Mouse (Mus musculus) heart, adult 8-10 months (tissue): Measurements from ENCODE around the gene Sipa1l1. TPM values are rescaled to one million over a fixed set of nuclear protein-coding genes. Genes with fewer than 3 reads are reported as not detected.

Experiments
- DNase-seq: peaks from one replicate; pipeline ENCODE4 v3.0.0; 2022; ENCODE audit warnings: low spot score
- total RNA-seq, 4 experiments: library from RNA; stranded (reverse); gene quantifications; 2 replicates each; pipeline ENCODE4 v1.2.4; 2022

Gene Sipa1l1
- total RNA-seq, 4 experiments from 2014 or later = 8.3 to 11.1 (median 9.4) TPM

DNA sequence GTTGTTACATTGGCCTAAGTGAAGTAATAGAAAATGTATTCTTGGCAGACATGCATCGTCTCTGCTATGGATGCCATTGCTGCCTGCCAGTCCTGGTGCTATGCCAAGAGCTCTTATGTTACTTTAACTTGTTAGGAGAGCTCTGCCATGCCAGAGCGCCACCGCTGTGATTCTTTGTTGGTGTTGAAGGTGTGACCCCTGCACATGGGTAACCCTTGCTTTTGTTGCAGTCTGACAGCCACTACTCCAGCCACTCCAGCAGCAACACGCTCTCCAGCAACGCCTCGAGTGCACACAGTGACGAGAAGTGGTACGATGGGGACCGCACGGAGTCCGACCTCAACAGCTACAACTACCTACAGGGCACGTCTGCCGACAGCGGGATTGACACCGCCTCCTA, 255.7 kb downstream of the Sipa1l1 start:
- DNase-seq = no peak

DNA sequence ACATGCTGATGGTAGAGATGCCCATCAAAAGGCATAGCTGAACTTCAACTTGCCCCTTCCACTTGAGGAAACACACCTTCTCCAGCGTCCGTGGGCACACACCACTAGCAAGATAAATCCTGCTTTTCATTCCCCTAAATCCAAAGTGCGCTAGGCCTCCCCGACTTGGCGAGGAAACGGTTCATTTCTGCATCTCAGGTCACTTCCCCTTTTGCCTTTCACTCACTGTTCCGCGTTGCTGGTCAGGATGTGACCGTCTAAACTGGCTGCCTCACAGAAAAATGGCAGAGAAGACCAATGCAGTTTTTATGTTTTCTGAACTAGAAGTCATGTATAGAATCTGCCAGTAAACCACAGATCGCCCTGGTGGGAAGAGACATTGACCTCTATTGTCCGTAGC, 256.7 kb downstream of the Sipa1l1 start:
- no peak for DNase-seq

- peak; percentile 37 for DNase-seq
These were observed 258.3 kb downstream of the Sipa1l1 start for GRCm38 (mm10) chr12:82427416-82427815.

- DNase-seq = no peak
These were observed 259.3 kb downstream of the Sipa1l1 start for GRCm38 (mm10) chr12:82428466-82428865.

DNA sequence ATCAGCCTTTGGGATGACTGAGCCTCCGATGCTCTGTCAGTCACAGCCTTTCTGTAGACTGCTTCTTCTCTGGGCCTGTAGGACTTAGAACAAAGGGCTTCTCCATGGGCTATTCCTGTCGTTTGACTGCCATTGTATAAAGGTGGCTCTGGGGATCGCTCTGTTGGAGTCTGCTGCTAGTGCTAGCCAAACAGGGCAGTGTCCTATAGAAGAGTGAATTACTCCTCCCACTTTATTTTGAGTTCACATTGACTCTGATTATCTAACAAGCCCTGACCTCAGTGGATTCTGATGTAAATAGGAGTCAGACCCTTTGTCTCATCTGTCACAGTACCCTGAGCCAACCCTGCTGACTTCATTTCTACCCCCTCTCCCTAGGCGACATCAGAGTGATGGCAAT, 264.2 kb downstream of the Sipa1l1 start:
- DNase-seq = no peak

- DNase-seq = no peak
These were observed 265.5 kb downstream of the Sipa1l1 start for GRCm38 (mm10) chr12:82434591-82434990.

DNA sequence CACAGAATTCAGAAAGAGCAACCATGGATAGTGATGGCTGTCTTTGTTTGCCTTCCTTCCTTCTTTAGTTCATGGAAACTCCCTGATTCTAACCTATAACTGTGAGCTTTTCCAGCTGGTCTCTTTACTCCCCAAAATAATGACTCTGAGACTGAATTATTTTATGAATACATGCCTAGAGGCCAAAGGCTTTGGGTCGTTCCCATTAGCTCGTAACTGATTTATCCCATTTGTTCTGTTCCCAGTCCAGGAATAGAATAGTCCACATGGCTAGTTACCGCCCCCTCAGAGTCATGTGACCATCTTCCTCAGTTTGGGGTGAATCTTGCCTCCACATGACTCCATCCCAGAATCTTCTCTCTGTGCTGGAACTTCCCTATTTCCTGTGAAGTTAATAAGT, 272.4 kb downstream of the Sipa1l1 start:
- no peak for DNase-seq

DNA sequence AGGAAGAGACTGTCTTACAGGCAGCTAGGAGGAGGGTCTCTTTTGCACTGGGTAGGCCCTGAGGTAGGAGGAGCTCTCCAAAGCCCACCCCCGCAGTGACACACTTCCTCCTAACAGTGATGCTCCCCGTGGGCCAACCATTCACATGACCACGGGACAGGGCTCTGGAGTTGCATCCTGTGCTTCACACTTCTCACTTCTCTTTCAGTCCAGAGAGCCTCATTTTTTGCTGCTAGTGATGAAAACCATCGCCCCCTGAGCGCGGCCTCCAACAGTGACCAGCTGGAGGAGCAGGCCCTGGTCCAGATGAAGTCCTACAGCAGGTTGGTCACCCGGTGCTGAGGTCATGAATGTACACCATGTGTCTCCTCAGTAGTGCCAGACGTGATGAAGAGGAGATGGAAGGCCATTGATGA, 277.5 kb downstream of the Sipa1l1 start:
- DNase-seq = no peak

DNA sequence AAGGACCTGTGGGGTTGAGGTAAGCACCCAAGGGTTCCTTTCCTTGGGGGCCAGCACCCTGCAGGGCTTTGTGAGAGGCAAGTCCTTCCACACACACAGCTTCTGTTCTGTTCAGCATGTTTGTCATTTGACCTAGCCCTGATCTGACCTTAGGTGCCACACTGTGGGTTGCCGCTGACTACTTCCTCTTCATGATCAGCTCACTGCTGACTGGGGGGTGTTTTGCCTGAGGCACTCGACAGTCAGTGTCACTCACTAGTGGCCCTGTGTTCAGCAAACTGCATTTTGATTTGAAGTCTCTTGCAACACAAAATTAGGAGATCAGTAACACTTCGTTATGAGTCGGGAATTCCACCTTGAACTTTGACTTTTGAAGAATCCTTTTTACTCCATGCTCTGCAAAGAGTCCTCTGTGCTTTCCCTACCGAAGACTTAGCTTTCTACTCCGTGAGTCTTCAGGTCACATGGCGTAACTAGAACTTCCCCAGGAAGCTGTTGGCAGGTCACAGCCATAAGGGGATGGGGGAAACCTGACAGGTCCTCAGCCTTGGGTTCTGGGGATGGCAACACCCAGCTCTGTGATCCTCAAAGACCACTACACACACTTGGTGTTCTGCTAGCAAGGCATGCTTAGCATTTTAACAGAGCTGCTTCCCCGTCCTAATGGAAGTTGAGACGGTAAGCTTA, 279.2 kb downstream of the Sipa1l1 start:
- no peak for DNase-seq

DNA sequence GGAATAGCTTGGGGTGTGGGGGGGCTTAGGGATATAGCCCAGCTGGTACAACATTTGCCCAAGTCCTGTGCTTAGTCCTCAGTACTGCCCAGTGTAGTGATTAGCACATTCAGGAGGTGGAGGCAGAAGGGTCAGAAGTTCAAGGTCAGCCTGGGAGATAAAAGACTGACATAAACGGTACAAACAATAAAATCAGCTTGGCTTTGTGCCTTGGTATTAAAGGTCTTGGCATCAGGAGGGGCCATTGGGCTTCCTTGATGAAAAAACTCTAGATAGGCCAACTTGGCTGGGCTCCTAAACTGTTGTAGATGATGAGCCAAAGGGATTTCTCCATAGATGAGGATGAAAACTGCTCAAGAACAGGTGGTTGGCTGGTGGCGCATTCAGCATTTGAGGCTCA, 283.3 kb downstream of the Sipa1l1 start:
- no peak for DNase-seq

DNA sequence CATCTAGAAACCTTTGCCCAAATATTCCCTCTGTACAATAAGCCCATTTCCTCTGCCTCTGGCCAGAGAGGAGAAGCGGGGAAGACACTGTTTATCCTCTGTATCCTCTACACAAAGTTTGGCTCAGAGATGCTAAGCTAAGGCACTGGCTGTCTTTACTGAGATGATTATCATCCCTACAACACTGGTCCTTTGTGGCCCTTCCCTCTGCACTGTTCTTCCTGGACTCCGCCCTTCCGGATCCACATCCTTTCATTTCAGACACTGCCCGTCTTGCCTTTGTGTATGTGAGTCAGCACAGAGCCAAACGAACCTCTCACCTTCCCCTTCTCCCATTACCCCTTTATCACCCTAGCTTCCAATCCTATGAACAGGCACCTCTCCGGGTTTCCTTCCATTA, 285.3 kb downstream of the Sipa1l1 start:
- no peak for DNase-seq

- no peak for DNase-seq
These were observed 286.7 kb downstream of the Sipa1l1 start for GRCm38 (mm10) chr12:82455700-82456413.

GRCm38 (mm10) chr12:82456414-82456805, 287.3 kb downstream of the Sipa1l1 start:
- no peak for DNase-seq

DNA sequence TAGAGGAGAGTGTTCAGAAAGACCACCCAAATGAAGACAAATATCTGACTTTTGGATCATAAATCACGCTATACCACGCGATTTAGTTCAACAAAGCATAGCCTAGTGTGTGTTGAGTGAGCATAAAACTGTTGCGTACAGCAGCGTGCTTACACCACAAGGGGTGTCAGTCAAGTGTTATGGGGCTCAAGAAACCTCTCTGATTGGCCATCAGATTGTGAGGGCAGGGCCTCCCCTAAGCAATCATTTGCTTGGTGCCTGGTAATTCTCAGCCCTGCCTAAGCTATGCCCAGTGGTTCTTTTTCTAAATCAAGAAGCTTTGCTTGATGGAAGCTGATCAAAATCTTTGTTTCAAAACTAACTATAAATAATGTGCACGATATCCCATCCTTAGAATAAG, 288.5 kb downstream of the Sipa1l1 start:
- DNase-seq = no peak

GRCm38 (mm10) chr12:82458017-82458416, 288.9 kb downstream of the Sipa1l1 start:
- no peak for DNase-seq

GRCm38 (mm10) chr12:82467234-82467633, 298.1 kb downstream of the Sipa1l1 start:
- no peak for DNase-seq

DNA sequence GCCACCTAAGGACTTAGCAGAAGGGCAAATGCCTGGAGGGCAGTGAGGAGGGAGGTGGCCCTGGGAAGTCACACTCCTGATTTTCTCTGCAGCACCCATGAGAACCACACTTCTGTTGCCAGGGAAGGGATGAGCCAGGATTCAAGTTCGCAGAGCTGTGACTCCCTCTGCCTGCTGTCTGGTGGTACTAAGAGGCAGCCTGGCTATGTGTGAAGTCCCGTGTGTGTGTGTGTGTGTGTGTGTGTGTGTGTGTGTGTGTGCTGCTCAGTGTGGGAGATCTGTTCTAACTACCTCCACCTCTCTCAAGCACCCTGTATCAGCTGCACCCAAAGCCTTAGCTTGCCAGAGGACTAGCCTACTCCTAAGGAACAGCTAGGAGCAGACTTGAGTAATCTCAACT, 298.5 kb downstream of the Sipa1l1 start:
- no peak for DNase-seq

DNA sequence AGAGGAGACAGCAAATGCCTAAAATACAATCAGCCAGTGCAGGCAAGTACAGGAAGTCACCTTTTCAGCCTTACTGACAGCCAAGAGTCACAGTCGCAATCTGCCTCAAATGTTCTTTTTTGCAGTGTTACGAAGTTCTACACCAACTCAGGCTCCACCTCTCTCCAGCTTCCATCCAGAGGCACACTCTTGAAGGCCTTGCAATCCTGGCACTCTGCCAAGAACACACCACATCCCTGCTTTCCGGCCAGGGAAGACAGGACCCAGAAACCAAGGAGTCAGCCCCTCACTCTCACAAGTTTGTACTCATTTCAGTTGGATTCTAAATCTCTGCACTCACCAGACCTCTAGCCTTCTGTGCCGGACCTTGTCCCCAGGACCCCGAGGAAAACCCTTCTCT, 299.3 kb downstream of the Sipa1l1 start:
- DNase-seq = no peak

DNA sequence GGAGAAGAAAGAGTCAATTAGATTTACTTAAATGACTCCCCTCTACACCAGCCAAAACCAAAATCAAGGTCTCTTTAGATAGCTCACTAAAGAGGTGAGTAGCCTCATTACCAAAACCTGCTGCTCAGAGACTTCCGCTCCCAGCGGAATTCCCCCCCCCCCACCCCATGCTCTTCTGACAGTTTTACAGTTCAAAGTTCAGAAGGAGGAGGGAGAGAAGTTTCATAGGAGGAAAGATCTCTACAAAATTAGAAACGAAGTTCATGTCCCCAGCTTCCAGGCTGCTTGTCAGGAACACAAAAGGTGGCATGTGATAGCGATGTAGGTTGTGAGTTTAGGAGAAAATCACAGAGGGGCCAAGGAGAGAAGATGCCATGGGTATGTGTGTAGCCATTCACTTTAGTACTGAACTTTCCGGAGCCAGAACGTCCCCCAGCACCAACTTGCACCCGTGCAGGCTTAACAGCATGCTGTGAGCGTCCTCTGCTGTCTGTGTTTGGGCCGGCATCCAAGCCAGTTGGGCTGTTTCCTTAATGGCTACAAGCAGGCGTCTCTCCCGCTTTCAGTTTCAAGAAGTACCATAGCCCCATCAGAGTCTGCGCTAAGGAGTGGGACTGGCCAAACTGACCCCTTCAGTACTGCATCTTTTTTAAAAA, 300.7 kb downstream of the Sipa1l1 start:
- DNase-seq = peak; percentile 88

- peak; percentile 70 for DNase-seq
These were observed 301.3 kb downstream of the Sipa1l1 start for GRCm38 (mm10) chr12:82470362-82470936.

DNA sequence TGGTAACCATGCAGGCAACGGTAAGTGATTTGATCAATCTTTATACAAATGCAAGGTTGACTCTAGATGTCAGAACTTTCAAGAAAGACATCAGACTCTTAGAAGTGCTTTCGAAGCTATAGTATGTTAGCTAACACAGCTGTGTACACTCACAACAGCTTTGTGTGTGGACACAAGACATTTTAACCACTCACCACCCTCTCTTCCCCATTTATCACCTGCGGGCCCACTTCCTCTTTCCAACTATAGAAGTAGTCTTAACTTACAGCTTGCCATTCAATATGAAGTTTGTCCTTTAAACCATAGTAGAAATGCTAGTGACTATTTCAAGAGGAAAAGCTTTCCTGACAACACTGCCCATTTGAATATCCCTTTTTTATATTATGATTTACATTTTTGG, 303.7 kb downstream of the Sipa1l1 start:
- DNase-seq = no peak

DNA sequence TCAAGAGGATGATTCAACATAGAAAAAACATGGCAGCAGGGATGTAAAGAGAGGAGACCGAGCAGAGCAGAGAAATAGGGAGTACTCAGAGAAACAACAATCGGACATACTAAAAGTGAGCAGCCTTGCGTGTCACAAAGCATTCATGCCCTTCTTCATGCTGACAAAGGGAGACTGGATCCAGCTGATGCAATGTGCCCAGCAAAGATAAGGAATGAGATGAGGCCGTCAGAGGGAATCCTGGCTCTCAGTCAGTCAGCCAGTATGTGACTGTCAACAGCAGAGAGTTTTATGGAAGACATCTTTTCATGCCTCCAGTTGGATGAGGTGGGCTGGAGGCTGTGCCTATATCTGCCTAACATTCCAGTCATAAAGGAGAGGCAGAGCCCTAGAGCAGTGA, 304.1 kb downstream of the Sipa1l1 start:
- DNase-seq = no peak

DNA sequence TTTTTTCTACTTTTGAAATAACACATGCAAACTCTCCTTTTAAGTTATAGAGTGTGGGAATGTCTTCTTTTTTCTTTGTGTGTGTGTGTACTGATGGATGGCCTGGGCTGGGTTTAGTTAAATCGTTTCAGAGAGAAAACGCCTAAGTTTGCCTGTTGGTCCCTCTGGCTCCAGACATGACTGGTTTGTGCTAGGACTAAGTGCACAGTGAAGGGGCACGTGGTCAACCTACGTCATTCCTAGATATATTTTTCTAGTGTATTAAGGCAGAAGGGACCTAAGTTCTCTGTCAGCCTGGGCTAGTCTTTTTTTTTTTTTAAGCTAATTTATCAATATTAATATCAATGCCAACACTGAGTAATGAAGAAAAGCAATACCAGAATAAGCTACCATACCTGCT, 305.3 kb downstream of the Sipa1l1 start:
- no peak for DNase-seq
